ENCODE assay signal across 13 mouse cellular contexts in the genomic region with DNA sequence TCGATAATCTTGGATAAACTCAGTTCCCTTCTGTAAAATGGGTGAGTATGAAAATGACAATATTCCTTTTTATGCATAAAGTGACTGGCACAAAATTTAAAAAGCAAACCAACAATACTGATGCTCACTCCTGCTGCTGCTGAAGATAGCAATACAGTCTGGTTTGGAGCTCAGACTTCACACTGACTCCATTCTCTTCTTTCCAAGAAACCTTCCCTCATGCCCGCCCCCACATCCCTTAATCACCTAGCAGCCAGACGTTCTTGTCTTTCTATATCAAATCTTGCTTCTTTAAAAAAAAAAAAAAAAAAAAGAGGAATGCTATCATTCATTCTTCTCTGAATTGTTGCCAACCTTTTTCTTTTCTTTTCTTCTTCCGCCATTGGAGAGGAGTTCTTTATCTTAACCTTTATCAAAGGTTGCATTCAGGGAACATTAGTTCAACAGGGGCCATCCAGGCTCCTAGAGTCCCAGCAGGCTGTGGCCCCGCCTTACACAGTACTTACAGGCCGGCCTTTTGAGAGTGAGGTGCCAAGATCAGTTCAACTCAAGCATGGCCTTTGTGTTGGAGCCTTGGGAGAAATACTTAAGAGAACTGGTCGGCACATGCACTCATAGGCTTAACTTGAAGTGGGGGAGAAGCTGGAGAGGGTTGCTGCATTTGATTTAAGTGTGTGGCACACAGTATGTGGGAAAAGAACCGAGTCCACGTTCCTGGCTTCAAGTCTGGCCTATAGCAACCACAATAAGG. TPM values are rescaled to one million over a fixed set of nuclear protein-coding genes. Genes with fewer than 3 reads are reported as not detected.
DNase-seq lines count a peak whose midpoint lies in the region; ATAC-seq and TF ChIP-seq lines count a peak whose summit lies in the region.
"Had no signal": no experiment of that assay in that cellular context is flagged by ENCODE, and none has a peak within 500 bp of the region (broad histone marks: within the 10 kb centered on the region; RNA-seq: fewer than 3 reads in every experiment).

No protein-coding gene starts in this region.

- DNase-seq in heart, embryonic 10.5 days (ENCODE audit: low spot score) = no peak
- no peak for DNase-seq in heart, adult 18-20 months
- peak; percentile 78 to 88 for DNase-seq in lung, adult 18-20 months
- DNase-seq in lung, postnatal 14 days = no peak
- peak; percentile 52 for DNase-seq in lung, adult 2 months
- DNase-seq in left cerebral cortex, adult 9 months (ENCODE audit: low spot score in 2 of 2) = no peak
- DNase-seq: cerebellum, adult 8-10 months; kidney, postnatal 10 days had no signal

- 64% methylated on average over 9 of the region's 9 CpGs for WGBS in heart, embryonic 10.5 days
- 37% methylated on average over 9 of the region's 9 CpGs for WGBS in lung, adult 2 months
- WGBS in stomach, embryonic 16.5 days = 64% methylated on average over 9 of the region's 9 CpGs

- H3K9ac ChIP-seq in stomach, embryonic 16.5 days (ENCODE audit: low read length) = no peak overlapping the region
- H3K9ac ChIP-seq: liver, embryonic 14.5 days had no signal

- H3K9me3 ChIP-seq in heart, embryonic 10.5 days = no peaks in the 10 kb centered on the region
- no peaks in the 10 kb centered on the region for H3K9me3 ChIP-seq in stomach, embryonic 16.5 days (replicated peaks; ENCODE audit: control insufficient read depth, low read length)
- H3K9me3 ChIP-seq: G1E; midbrain, embryonic 10.5 days had no signal

- H3K27me3 ChIP-seq in heart, embryonic 10.5 days (ENCODE audit: insufficient read depth, poor library complexity, severe bottlenecking) = no peaks in the 10 kb centered on the region
- no peaks in the 10 kb centered on the region for H3K27me3 ChIP-seq in stomach, embryonic 16.5 days (ENCODE audit: control insufficient read depth, insufficient read depth, low read length)

- H3K4me2 ChIP-seq in stomach, embryonic 16.5 days (ENCODE audit: low read depth, low read length) = no peak overlapping the region

- no peak for TF ChIP-seq POLR2A in lung, adult 2 months (IDR thresholded peaks at IDR 0.05; ENCODE audit: borderline replicate concordance, extremely low read depth, low read depth, low read length)

- no peak overlapping the region for H3K4me3 ChIP-seq in heart, embryonic 10.5 days
- H3K4me3 ChIP-seq in lung, adult 2 months (replicated peaks; ENCODE audit: extremely low read depth, low read depth, low read length) = no peak overlapping the region
- no peak overlapping the region for H3K4me3 ChIP-seq in stomach, embryonic 16.5 days (replicated peaks; ENCODE audit: low read length)
- H3K4me3 ChIP-seq: midbrain, embryonic 10.5 days had no signal

- no peak for TF ChIP-seq CTCF in lung, adult 2 months (IDR thresholded peaks at IDR 0.05; ENCODE audit: insufficient read depth, low read length)

- peaks cover 89% of the 10 kb centered on the region for H3K4me1 ChIP-seq in heart, embryonic 10.5 days
- peaks cover 56% of the 10 kb centered on the region for H3K4me1 ChIP-seq in lung, adult 2 months (ENCODE audit: control insufficient read depth, insufficient read depth, low read length)
- H3K4me1 ChIP-seq in stomach, embryonic 16.5 days (ENCODE audit: control insufficient read depth, insufficient read depth, low read length) = peaks cover 9% of the 10 kb centered on the region

- H3K36me3 ChIP-seq in heart, embryonic 10.5 days = peaks cover 19% of the 10 kb centered on the region; the same call in 1 of the 2 replicates
- H3K36me3 ChIP-seq in stomach, embryonic 16.5 days (ENCODE audit: control insufficient read depth, insufficient read depth, low read length) = no peaks in the 10 kb centered on the region
- H3K36me3 ChIP-seq: G1E; midbrain, embryonic 10.5 days had no signal

- peak overlapping the region; percentile 56 for H3K27ac ChIP-seq in heart, embryonic 10.5 days
- H3K27ac ChIP-seq in stomach, embryonic 16.5 days (ENCODE audit: low read length) = peak overlapping the region; percentile 73
- H3K27ac ChIP-seq: liver, embryonic 14.5 days; midbrain, embryonic 10.5 days had no signal

- ATAC-seq in stomach, embryonic 16.5 days (ENCODE audit: insufficient read depth, low FRiP score) = peak; percentile 54; the same call in 1 of the 2 replicates
- no peak for ATAC-seq in erythroblast, adult 5-6 weeks (replicated peaks; ENCODE audit: low FRiP score, poor library complexity, severe bottlenecking)

RNA-seq across cellular contexts. Expression of gene Arhgap31, which starts 7.4 kb away (rescaled TPM):
- 27.7 and 37.4 TPM in 2 replicates for polyA plus RNA-seq in heart, embryonic 10.5 days (2016; fragmentation: Nextera tagmentation; extraction: Ambion mirVana)
- total RNA-seq in heart, adult 18-20 months (2021) = 10 to 100 TPM; 39.6 to 40.8 TPM
- polyA plus RNA-seq in lung, adult 2 months (2012; rRNA removed) = 43.9 and 46.8 TPM in 2 replicates
- 8.8 and 10.9 TPM in 2 replicates for polyA plus RNA-seq in stomach, embryonic 16.5 days (2015; fragmentation: Nextera tagmentation; extraction: Ambion mirVana)
- 2.7 TPM in 2 replicates for total RNA-seq in erythroblast, adult 5-6 weeks (2015; ENCODE audit: low replicate concordance)
- 2.0 and 2.3 TPM in 2 replicates for total RNA-seq in erythroblast, adult 5-6 weeks (2017; ENCODE audit: low replicate concordance)

RNA-seq across cellular contexts. Expression of gene B4galt4, which starts 36.4 kb away (rescaled TPM):
- polyA plus RNA-seq in heart, embryonic 10.5 days (2016; fragmentation: Nextera tagmentation; extraction: Ambion mirVana) = 28.5 and 34.6 TPM in 2 replicates
- 10 to 100 TPM; 10.3 to 16.1 TPM for total RNA-seq in heart, adult 18-20 months (2021)
- 18.0 and 21.4 TPM in 2 replicates for polyA plus RNA-seq in lung, adult 2 months (2012; rRNA removed)
- 20.8 TPM in 2 replicates for polyA plus RNA-seq in stomach, embryonic 16.5 days (2015; fragmentation: Nextera tagmentation; extraction: Ambion mirVana)
- total RNA-seq in erythroblast, adult 5-6 weeks (2015; ENCODE audit: low replicate concordance) = 7.7 and 19.4 TPM in 2 replicates
- total RNA-seq in erythroblast, adult 5-6 weeks (2017; ENCODE audit: low replicate concordance) = 4.4 and 7.4 TPM in 2 replicates
- total RNA-seq: G1E had no signal
- polyA plus RNA-seq: G1E had no signal

Comparison
In these comparisons a context has a peak if more than half of its experiments do, and no peak if none do; other contexts are left out.
1. DNase-seq: peak in lung, adult 18-20 months (2 of 2) and lung, adult 2 months (single experiment); none in heart, embryonic 10.5 days (single experiment), heart, adult 18-20 months (0 of 2), lung, postnatal 14 days (single experiment) and left cerebral cortex, adult 9 months (0 of 2).